Mouse (Mus musculus) cerebellum, adult 2 months (tissue): ENCODE results near the gene Zfand2a.

ENCODE experiments used
- CTCF ChIP-seq: fragments of 200-500 bp; IDR thresholded peaks from 2 replicates; pipeline ENCODE4 v1.5.1; 2011; ENCODE audit warnings: low read depth, mild to moderate bottlenecking, control low read depth, low read length, moderate library complexity, borderline replicate concordance; ENCODE audit not compliant: insufficient read depth
- POLR2A ChIP-seq: fragments of 200-500 bp; IDR thresholded peaks from 2 replicates; pipeline ENCODE4 v1.6.1; 2011; ENCODE audit warnings: low read length, control low read depth, borderline replicate concordance; ENCODE audit not compliant: insufficient read depth

DNA sequence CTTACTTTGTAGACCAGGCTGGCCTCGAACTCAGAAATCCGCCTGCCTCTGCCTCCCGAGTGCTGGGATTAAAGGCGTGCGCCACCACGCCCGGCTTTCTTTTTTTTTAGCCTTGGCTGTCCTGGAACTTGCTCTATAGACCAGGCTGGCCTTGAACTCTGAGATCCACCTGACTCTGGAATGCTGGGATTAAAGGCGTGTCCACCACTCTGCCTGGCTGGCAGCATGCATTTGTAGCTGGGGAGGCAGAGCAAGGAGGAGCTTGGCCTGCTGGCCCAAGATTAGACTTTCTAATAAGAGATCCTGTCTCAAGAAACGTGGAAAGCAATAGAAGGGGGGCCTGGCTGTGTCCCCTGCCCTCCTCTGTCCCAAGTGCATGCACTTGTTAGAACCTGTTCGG, 3.9 kb downstream of the Zfand2a start:
- TF ChIP-seq POLR2A (no peak), CTCF (no peak)
